Mouse (Mus musculus) spleen, postnatal 4 days (tissue): ENCODE results near the gene Gm4846.
"Not testable (repeated sequence)": the region's sequence is repeated elsewhere in the genome, so short reads cannot be mapped to it uniquely, and the experiment has no call there.

ENCODE experiments used
- DNase-seq, 2 experiments: peaks; one replicate each; pipeline ENCODE4 v3.0.0; 2022; ENCODE audit warnings: low spot score in 2 of 2

Gene Gm4846

DNA sequence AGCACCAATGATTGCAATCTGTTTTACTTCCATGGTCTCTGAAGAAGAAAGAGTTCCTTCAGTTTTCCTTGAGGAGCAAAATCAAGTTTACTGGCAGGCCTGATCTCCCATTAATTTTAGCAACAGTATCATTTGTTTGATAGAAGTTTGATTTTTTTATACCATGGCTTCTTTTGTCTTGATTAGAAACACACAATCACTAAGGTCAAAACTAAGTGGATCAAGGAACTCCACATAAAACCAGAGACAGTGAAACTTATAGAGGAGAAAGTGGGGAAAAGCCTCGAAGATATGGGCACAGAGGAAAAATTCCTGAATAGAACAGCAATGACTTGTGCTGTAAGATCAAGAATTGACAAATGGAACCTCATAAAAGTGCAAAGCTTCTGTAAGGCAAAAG is at the start of gene Gm4846:
Gene Gm4846, minus strand, starts transcription at position 101 of the 400 bp plus-strand sequence.
- DNase-seq, result not testable (repeated sequence)

DNA sequence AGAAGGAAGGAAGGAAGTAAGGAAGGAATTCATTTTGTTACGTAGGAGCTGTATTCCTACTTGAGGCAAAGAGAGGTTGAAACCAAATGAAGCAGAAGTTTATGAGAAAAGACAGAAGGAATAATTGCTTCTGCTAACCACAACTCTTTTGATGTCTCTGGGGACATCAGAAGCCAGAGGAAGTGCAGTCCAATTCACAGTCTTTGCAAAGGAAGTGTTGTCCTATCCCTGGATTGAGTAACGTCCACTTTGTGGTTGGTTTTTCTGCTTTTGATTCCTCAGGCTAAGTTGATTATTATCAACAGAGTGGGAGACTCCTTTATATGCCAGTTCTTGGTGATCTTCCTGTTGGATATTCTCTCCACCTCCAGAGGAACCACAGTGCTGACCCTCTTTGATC is 34.1 kb upstream of the Gm4846 start:
- DNase-seq, result not testable (repeated sequence)

DNA sequence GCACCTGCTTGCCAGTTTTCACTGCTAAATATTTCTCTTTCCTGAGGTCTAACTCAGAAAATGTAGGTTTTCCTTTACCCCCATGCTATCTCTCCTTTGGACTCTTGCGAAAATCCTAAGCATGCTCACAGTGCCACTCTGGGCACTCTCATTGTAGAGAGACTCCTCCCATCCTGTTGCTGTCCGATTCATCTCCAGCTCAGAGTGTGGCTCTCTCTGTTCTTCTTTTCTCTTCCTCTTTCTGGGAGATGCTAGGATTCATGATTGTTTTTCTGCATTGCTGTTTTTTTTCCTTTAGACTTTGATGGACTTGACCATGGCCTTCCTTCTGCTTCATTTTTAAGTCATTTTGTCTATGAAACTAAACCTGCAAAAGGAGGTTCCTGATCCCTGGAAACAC is 27.3 kb upstream of the Gm4846 start:
- not testable (repeated sequence) for DNase-seq

DNA sequence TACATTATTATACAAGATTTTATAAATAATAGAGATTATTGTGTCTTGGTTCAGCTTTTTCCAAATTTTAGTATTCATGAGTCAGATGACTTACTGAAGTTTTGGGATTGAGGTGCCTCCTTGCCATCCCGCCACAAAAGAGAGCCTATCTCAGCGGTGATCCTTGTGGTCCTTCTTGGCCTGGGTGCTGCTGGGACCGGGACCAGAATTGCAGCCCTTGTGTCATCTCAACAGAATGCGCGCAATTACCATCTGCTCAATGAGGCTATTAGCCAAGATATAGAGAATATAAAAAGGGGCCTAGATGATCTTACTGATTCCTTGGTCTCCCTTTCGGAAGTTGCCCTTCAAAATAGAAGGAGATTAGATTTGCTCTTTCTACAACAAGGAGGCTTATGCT is 22.2 kb upstream of the Gm4846 start:
- DNase-seq, result not testable (repeated sequence)

DNA sequence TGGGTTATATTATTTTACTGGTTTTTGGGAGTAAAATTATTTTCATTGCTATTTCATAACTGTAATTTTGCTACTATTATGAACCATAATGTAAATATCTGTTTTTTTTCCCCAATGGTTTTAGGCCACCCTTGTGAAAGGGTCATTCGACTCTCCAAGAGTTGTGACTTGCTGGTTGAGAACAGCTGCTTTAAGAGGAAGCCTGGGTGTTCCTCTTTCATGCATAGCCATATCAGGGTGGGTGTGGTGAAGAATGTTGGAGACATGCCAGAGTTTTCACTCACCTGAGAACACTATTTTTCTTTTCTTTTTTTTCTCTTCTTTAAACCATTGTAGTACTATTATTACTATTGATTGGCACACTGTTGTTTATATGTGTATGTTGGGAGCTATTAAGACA is 19.2 kb upstream of the Gm4846 start:
- no peak for DNase-seq

DNA sequence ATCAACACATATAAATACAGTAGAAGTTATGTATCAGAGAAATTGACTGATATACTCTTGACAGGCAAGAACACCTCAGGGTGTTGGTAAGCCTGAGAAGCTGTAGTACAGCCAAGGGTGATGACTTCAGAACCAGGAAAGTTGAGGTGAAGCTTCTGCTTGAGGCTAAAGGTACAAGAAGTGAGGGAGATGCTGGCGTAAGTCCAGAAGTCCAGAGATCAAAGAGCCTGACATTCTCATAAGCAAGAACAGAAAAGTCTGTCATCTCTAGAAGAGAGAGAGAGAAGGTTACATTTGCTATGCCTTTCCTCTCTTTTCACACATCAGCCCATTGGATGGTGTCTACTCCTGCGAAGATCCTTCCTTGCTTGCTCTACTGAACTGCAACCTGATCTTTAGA is 6.8 kb upstream of the Gm4846 start:
- not testable (repeated sequence) for DNase-seq

DNA sequence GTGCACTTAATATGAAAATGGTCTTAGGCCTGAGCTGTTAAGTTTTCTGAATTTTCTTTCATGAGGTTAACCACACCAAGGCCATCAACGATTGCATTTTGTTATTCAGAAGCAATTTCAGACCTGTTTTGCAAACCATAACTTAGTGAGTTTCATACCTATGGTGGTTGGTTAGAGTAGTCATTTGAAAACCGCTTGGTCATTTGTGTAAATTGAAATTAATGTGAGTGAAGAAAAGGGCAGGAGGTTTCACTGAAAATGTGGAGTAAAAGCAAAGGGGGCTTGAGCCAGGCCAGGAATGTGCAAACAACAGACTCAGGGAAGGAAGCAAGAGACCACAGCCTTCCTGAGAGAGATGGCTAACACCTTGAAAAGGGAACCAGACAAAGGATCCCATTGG is 17.9 kb downstream of the Gm4846 start:
- no peak for DNase-seq

DNA sequence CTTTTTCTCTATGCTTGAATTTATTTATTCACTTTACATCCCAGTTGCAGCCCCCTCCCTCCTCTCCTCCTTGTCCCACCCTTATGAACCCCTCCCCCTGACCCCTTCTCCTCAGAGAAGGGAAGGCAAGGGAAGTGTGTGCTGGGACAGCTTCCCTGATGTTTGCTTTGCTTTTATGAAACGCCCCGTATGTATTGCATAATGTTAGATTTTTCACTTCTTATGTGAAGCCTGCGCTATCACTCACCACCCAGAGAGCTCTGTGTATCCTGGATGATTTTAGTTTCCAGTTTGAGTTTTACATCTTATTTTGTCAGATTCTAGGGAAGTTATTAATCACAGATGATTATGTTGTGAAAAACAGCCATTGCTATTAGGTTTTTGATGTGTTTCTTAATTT is 30.2 kb downstream of the Gm4846 start:
- no peak for DNase-seq

DNA sequence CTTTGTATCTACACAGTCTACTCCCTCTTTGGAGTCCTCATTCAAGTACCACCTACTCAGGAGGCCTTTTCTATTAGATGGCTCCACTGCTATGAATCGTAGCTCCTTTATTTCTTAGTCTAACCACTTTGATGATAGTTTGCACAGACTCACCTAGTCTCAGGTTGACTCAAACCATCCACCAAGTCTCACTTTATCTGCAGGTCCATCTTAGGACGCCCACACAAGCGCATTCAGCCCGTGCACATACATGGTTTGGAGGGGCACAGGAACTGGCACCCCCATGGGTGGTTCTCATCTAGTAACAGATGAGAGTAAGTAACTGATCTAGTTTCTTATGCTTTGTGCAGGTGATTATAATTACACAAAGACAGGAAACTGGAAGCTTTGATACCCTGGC is 34.8 kb downstream of the Gm4846 start:
- DNase-seq, result no peak

DNA sequence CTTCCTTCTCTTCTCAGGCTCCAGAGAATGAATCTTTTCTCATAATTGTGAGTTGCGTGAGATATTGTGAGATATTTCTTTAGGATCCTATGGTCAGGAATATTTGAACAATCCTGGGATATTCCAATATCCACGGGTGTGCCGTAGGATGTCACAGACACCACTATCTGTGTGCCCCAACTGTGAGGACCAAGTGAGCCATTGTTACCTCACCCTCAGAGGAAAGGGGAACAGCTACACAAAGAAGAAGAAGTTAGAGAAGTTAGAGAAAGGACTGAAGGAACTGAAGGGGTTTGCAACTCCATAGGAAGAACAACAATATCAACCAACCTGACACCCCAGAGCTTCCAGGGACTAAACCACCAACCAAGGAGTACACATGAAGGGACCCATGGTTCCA is 55.4 kb downstream of the Gm4846 start:
- no peak for DNase-seq

DNA sequence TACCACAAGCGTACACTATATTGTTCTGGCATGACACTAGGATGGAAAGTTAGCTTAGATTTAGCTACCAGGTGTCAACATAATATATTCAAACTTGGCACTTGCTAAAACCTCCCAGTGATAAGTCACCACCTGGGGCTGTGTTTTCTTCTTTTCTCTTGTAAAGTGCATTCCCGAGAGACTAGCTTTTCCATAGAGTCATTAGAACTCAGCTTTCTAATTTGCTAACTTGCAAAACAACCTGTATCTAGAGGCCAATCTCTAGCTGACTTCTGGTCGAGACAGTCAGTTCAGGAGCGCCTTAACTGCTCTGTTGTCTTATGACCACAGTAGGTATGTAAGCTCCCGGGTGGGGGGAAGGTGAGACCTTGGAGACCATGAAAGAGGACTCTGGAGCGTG is 58.0 kb downstream of the Gm4846 start:
- DNase-seq, result peak in 1 of 2 experiments; percentile 41
